Mouse (Mus musculus): ENCODE data around the gene Bcl6b.

Gene Bcl6b

GRCm38 (mm10) chr11:70233016-70233415 lies 3.4 kb upstream of the Bcl6b start:
- in situ Hi-C loops (cut with MboI, MseI), result no loop called here

- in situ Hi-C loops (cut with MboI, MseI), result no loop called here
These were observed 2.9 kb upstream of the Bcl6b start for GRCm38 (mm10) chr11:70232546-70232945.

DNA sequence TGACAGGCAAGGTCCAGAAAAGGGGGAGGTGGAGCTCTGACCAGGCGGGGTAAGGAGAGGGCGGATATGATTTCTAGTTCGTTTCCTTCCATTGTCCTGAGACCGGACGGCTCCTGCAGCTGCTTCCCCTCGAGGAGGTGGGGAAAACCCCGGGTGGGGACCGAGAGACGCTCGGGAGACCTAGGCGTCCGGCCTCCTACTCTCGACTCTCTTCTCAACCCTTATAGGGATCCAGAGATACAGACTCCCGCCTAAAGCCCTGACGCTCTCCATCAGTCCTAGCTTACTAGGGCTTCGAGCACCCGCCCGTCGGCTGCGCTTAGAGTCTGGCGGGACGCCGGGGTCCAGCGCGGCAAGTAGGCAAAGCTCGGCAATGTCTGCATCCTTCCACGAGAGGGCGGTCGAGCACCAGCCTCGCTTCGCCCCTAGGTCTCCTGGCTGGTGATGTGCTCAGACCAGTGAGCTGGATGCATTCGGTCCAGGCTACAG lies 685 bp upstream of the Bcl6b start:
- in situ Hi-C loops (cut with MboI, MseI), result no loop called here

GRCm38 (mm10) chr11:70228828-70229227 lies 770 bp downstream of the Bcl6b start:
- in situ Hi-C loops (cut with MboI, MseI), result no loop called here

DNA sequence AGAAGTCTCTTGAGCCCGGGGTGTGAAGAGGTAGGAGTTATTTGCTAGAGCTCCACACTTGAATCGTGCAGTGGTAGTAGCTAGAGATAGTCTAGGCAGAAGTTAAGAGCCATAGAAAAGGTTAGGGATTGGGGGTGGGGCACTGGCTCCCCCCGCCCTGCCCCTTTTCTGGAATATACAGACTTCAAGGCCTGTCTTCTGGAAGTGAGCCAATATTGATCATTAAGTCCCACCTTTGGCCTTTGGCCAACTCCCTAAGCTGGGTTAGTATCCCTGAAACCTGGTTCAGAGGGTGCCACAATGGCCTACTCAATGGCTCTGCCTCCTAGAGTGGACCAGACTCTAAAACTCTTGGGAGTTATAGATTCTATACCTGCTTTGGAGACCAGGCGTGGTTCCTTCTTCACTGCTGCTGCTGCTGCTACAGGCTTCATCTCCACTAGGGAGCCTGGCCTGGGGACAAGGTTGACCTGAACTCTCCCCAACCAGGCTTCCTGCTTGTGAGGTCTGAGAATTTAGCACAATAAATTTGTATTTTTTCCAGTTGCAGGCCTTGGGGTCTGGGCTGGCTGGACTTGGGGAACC lies 1.8 kb downstream of the Bcl6b start:
- in situ Hi-C loops (cut with MboI, MseI), result no loop called here

DNA sequence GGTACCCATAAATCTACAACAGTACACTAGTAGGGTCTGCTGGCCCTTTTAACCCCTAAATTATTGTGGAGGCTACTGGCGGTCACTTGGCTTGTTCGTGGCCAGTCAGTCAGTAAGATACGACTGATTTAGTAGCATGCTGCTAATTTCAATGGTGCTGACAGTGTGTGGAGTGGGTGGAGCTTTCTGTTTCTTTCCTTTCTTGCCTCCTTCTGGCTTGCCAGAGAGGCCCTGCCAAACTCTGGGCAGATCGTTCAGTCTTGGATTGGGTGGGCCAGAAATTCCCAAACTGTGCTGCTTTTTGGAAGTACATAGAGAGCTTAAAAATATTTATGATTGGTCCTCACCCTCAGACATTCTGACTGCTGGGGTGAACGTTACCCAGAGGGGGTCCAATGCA lies 2.5 kb downstream of the Bcl6b start:
- in situ Hi-C loops (cut with MboI, MseI), result no loop called here

GRCm38 (mm10) chr11:70226602-70226890 lies 3.1 kb downstream of the Bcl6b start:
- in situ Hi-C loops (cut with MboI, MseI), result no loop called here

DNA sequence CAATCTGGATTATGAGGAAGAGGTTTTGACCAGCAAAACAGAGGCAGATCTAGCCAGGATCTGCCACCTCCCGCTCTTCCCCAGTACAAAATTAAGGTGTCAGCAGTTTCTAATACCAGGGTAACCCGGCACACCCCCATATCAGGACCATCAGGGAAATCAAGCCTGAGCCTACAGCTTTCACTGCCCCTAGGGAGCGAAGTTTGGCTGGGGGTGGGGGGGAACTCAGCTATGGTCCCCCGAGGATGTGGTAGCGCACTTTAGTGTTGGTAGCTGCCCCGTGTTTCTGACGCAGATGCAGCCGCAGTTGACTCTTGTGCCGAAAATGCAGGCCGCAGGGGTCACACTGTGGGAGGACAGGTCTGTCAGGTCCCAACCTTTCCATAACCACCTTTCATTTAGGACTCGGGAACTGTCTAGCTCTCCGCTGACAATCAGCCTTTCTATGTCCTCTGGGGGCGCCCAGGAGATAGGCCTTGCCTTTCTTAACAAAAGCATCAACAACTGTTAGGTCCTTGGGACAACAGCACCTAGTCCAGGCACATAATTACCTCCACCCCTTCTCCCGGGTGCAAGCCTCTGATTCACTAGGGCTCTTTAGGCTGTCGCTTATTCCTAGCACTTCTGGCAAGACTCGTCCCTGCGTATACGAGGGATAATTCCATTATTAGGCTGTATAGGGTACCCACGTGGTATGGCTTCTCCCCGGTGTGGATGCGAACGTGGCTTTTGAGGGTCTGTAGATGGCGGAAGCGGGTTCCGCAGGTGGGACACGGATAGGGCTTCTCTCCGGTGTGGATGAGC lies 3.6 kb downstream of the Bcl6b start:
- in situ Hi-C loops (cut with MboI, MseI), result no loop called here

GRCm38 (mm10) chr11:70223724-70224123 lies 5.9 kb downstream of the Bcl6b start:
- in situ Hi-C loops (cut with MboI, MseI), result no loop called here

GRCm38 (mm10) chr11:70221603-70222500 lies 7.7 kb downstream of the Bcl6b start:
- in situ Hi-C loops (cut with MboI, MseI), result no loop called here

DNA sequence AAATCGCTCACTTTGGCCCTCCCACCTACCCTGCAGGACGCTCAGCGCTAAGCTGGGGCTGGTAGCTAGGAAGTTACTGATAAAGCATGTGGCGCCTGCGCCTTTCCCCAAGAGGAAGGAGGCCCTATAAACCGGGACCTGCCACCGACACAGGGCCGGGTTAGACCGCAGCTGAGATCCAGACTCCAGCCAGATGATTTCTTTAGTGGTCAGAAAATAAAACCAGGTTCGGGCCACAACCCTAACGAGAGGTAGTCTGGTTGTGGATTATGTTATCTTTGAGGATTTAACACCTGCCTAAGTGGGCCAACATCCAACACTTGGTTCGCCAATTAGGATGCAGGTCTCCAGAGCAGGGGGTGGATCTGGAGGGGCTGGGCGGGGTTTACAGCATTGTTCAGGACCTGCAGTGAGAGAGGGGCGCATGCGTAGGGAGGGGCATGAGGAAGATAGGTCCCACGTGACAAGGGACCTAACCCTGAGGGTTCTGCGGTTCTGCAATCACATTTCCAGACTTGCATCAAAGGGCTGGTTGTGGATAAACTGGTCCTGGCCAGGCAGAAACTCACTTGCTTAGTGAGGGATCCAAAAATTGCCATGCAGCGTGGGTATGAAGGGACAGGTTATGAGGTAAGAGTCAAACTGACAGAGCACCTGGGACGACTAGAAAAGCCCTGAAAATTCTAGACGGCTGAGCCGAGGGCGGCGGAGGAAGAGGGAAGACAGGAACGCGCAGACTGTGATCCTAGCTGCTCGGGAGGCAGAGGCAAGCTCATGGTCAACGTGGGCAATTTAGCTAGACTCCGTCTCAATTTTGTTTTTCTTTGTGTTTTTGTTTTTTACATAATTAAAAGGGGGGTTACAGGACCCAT lies 8.6 kb downstream of the Bcl6b start, which contains the start of gene Slc16a13:
Gene Slc16a13 (minus strand): TSS at position 334 of the 872 bp plus-strand sequence.
- in situ Hi-C loops (cut with MboI, MseI), result no loop called here

DNA sequence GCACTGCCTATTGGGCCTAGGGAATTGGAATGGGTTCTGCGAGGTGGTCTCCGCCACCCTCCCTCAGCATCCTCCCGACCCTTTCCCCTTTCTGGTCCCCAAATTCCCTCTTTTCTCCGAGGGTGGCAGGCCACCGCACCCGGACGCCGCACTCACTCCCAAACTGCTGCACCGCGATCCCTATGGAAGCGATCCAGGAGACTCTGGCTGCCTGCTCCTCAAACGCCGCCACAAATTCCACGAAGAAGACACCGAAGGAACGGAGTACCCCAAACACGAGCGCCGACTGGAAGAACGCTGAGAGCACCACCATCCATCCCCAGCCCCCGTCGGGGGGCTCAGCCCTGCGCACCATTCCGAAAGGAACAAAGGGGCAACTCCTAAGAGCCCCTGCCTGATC lies 9.3 kb downstream of the Bcl6b start:
- in situ Hi-C loops (cut with MboI, MseI), result no loop called here

DNA sequence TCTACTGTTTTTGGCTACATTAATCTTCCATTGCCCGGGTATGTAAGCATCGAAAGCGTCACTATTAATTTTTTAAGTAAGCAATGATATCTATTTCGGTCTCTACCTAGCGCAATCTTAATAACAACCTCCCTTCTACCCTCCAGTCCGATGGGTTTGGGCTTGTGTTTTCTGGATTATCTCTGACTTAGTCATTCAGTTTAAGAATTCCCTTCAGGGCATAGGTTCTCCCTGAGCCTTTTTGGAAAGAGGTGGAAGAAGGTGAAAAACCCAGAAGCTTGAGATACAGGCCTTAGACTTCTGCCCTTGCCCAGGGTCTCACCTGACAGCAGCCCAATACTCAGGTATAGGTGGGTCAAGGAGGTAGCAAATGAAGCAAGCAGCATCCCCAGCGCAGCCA lies 9.7 kb downstream of the Bcl6b start:
- in situ Hi-C loops (cut with MboI, MseI), result no loop called here

DNA sequence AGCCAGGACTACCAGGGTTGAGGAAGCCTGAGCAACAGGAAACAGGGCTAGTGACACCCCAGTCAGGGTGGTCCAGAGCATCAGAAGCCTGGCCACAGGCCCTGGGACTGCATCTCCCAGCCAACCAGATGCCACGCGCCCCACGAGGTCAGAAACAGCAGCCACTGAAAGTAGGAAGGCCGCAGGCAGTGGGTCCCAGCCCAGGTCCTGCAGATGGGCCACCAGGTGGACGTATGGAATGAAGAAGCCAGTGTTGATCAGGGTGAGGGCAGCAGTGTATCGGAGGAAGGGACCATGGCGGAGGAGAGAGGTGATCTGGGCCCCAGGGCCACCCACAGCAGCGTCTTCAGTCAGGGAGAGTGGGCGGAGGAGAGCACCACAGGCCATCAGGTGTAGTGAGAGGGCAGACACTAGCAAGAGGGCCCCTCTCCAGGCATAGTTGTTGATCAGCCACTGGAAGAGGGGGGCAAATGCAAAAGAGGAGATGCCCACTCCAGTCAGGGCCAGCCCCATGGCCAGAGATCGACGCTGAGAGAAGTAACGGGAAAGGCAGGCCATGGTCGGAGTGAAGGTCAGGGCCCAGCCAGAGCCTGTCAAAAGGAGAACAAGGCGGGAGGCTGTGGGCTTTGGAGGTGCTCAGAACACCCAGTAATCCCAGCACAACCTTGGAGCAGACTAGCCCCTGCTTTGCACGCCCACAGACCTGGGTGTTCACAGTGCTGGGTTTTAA lies 10.7 kb downstream of the Bcl6b start:
- in situ Hi-C loops (cut with MboI, MseI), result no loop called here

DNA sequence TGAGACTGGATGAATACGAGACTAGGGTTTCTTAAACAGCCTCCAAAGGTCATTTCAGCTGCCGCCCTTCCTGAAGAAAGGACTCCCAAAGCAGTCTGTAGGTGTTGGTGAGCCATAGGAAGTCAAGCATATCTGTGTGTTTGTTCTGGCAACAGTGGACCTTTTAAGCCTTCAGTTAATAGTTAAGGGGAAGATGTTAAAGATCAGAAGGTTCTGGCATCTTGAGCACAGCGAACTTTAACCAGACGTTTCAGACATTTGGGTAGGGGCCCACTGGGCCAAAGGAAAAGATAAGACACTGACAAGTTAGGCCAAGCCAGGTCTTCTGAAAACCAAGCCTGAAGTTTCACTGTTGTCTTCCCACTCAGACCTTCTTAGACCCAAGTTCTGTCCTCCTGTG lies 11.6 kb downstream of the Bcl6b start:
- in situ Hi-C loops (cut with MboI, MseI), result no loop called here

DNA sequence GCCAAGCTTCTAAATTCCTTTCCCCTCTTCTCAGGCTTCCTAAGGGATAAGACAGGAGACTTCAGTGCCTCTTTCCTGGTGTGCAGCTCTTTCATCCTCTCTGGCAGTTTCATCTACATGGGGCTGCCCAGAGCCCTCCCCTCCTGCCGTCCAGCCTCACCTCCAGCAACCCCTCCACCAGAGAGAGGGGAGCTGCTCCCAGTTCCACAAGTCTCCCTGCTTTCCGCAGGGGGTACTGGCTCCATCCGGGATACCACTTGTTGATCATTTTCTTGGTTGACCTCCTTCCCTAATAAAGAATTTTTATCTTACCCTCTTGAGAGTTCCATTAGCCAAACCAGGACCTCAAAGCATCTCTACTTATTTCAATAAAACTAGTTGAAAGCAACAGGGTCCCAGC lies 13.5 kb downstream of the Bcl6b start:
- in situ Hi-C loops (cut with MboI, MseI), result no loop called here

DNA sequence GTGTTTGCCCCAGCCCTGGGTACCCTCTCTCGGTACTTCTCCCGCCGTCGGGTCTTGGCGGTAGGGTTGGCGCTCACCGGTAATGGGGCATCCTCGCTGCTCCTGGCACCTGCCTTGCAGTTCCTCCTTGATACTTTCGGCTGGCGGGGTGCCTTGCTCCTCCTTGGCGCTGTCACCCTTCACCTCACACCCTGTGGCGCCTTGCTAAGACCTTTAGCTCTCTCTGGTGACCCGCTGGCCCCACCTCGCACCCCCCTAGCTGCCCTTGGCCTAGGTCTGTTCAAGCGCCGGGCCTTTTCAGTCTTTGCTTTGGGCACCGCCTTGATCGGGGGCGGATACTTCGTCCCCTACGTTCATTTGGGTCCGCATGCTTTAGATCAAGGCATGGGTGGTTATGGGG lies 14.3 kb downstream of the Bcl6b start:
- in situ Hi-C loops (cut with MboI, MseI), result no loop called here

DNA sequence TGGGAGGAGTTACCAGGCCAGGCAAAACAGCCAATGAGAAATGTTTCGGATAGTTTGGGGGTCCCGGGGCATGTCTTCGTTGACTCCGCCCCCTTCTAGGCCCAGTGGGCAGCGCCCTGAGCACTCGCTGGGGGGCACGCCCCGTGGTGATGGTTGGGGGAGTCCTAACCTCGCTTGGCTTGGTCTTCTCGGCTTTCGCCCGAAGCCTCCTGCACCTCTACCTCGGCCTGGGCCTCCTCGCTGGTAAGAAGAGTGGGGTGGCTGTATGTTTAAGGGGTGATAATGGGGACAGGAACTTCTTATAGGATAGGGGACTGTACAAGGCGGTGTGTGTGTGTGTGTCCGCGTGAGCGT lies 14.8 kb downstream of the Bcl6b start:
- in situ Hi-C loops (cut with MboI, MseI), result no loop called here

DNA sequence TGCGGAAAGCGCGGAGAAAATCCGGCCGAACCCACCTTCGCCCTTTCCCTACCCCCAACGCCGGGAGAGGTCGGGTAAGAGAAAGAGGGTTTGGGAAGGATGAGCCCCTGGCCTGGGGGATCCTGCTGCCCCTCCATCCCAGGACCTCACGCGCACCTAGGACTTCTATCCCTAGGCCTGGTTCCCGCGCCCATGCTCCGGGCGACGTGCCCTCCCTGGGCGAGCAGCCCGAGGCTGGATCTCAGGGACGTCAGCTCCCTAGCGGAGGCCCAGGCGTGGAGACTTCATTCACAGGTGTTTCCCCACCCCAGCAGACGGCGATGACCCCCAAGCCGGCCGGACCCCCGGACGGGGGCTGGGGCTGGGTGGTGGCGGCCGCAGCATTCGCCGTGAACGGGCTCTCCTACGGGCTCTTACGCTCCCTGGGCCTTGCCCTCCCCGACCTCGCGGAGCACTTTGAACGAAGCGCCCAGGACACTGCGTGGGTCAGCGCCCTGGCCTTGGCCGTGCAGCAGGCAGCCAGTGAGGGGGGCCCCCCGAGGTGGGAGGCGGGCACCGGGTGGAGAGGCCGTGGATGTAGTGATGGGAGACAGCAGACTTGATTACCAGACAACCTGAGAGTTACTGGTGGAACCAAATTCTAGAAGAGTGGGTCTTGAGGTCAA lies 15.3 kb downstream of the Bcl6b start:
- in situ Hi-C loops (cut with MboI, MseI), result no loop called here

DNA sequence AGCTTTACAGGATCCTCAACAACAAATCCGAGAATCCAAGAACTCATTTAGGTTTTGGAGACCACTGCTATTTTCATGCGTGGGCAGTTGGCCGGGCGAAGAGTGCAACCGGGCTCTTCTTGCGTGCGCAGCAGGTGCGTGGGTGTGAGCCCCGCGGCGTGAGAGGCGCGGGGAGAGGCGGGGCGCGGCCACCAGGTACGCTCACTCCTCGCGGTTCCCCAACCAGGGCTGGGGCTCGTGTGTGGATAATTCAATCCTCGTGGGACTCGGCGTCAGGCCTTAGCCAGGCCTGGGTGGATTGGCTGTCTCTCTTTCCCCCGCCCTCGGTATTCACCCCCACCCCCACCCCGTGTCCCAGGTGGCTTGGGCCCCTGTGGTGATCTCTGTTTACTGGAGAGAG lies 15.9 kb downstream of the Bcl6b start:
- in situ Hi-C loops (cut with MboI, MseI), result no loop called here

Data from T-helper 2 cell (primary cell).